Mouse (Mus musculus) olfactory bulb, adult 2 months (tissue): ENCODE results near the gene Ctnna3.
"Not testable (repeated sequence)": the region's sequence is repeated elsewhere in the genome, so short reads cannot be mapped to it uniquely, and the experiment has no call there.

Experiments used
- CTCF ChIP-seq: fragments of 200-500 bp; IDR thresholded peaks from 2 replicates; pipeline ENCODE4 v1.5.1; 2012; ENCODE audit warnings: low read depth, mild to moderate bottlenecking, low read length, moderate library complexity; ENCODE audit not compliant: insufficient read depth
- POLR2A ChIP-seq: fragments of 200-500 bp; IDR thresholded peaks from 2 replicates; pipeline ENCODE4 v1.6.1; 2012; ENCODE audit warnings: mild to moderate bottlenecking, low read depth, low read length, moderate library complexity; ENCODE audit not compliant: insufficient read depth

DNA sequence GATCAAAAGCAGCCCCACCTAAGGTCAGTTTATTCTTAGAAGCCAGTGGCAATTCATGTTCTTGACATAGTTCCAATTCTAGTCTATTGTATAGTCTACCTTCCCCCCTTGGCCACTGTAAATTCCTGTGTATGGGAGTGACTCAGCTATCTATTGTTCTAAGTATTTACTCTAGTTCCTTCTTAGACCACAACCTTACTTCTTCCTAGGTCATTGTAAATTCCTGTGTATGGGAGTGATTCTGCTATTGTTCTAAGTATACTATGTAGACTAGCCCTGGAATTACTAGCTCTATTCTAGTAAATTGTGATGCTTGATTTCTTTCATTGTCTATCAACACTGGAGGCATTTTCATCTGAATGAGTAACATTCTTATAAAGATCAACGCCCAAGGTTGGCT is 1603.6 kb downstream of the Ctnna3 start:
- not testable (repeated sequence) for TF ChIP-seq CTCF, POLR2A
